Mouse (Mus musculus) stomach, embryonic 16.5 days (tissue): ENCODE measurements at regions not wholly inside any gene's neighbourhood (a gene's known extent, or its start where the extent isn't known, plus 50 kb on each side); places are given as distances from the start of the nearest gene placed in this dataset.

ENCODE experiments used
- ATAC-seq: fragments of 200-750 bp; cut with Nextera tagmentation; 2 replicates; pipeline ENCODE4 v1.8.0; 2017; ENCODE audit warnings: moderate number of reproducible peaks, moderate TSS enrichment; ENCODE audit not compliant: insufficient read depth, low FRiP score
- H3K27ac ChIP-seq: fragments of 300-500 bp; sonication (generic); 2 replicates; pipeline ENCODE4 v1.5.1; 2014; ENCODE audit warnings: low read length
- H3K27me3 ChIP-seq: fragments of 300-500 bp; sonication (generic); 2 replicates; pipeline ENCODE4 v1.6.1; 2014; ENCODE audit warnings: low read length, control low read depth, mixed read lengths; ENCODE audit not compliant: control insufficient read depth, insufficient read depth
- H3K36me3 ChIP-seq: fragments of 300-500 bp; sonication (generic); 2 replicates; pipeline ENCODE4 v1.6.1; 2014; ENCODE audit warnings: low read length; ENCODE audit not compliant: control insufficient read depth, insufficient read depth
- H3K4me1 ChIP-seq: fragments of 300-500 bp; sonication (generic); 2 replicates; pipeline ENCODE4 v1.6.1; 2014; ENCODE audit warnings: low read length, control low read depth, mixed read lengths; ENCODE audit not compliant: control insufficient read depth, insufficient read depth
- H3K4me2 ChIP-seq: fragments of 300-500 bp; sonication (generic); 2 replicates; pipeline ENCODE4 v1.6.1; 2014; ENCODE audit warnings: low read depth, low read length, mixed read lengths
- H3K4me3 ChIP-seq: fragments of 300-500 bp; sonication (generic); replicated peaks from 2 replicates; pipeline ENCODE4 v1.5.1; 2014; ENCODE audit warnings: mild to moderate bottlenecking, low read length
- H3K9ac ChIP-seq: fragments of 300-500 bp; sonication (generic); 2 replicates; pipeline ENCODE4 v1.6.1; 2014; ENCODE audit warnings: low read length
- H3K9me3 ChIP-seq: fragments of 300-500 bp; sonication (generic); replicated peaks from 2 replicates; pipeline ENCODE4 v1.6.1; 2016; ENCODE audit warnings: low read length, control low read depth; ENCODE audit not compliant: control insufficient read depth
- WGBS: fragments of 180-500 bp; shearing (Covaris S2); extraction: QIAGEN DNeasy Blood & Tissue Kit; methylation state at CpG from one replicate; pipeline ENCODE4 v1.1.7; 2014; 5-methylcytosine and 5-hydroxymethylcytosine counted together

DNA sequence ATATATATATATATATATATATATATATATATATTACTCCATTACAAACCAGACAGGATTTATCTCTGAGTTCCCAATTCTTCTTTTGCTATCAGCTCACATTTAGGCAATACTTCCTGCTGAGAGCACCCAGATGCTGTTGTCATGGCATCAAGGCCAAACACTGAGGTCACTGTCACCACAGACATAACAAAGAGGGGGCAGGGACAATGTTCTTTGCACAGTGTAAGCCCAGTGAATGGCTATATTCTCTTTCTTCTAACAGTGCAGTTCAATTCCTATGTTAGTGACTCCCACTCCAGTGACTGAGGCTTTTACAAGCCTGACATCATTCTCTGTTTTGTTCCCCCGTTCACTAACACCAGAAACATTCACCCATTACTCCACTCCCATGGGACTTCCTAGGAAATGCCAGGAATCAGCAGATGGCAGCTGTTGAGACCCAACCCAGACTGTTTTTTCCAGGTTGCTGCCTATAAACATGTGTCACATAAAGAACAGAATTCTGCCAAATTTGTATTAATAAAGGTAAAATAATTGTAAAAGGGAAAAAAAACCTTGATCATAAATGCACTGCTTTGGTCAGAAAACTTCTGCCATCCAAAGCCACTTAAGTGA is 289.5 kb downstream of the Slc22a22 start:
- no peak overlapping the region for H3K27ac ChIP-seq
- H3K27me3 ChIP-seq = no peaks in the 10 kb centered on the region
- H3K4me1 ChIP-seq = no peaks in the 10 kb centered on the region
- ATAC-seq = no peak
- H3K4me2 ChIP-seq = no peak overlapping the region
- H3K36me3 ChIP-seq = no peaks in the 10 kb centered on the region
- WGBS = 60% methylated on average over 1 of the region's 1 CpGs
- no peak overlapping the region for H3K9ac ChIP-seq
- H3K4me3 ChIP-seq = no peak overlapping the region
- no peaks in the 10 kb centered on the region for H3K9me3 ChIP-seq

DNA sequence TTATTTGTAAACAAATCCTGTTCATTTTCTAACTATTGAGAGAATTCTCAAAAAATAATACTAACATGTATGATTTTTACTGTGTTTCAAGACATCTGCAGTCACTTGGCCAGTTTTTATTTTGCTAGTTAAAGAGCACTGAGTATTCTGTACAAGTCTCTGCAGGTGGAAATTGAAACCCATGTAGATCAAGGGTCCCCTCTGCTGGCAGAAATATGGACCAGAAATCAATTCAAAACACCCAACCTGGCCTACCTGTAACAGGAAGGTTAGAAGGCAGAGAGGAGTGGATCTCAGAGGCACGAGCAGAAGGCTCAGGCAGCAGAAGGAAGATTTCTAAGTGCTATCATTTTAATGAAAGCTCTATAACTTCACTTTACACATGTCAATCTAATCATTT is 298.3 kb downstream of the Slc22a22 start:
- Histone ChIP-seq H3K4me1 (no peaks in the 10 kb centered on the region), H3K9me3 (no peaks in the 10 kb centered on the region), H3K27ac (no peak overlapping the region), H3K4me3 (no peak overlapping the region), H3K9ac (no peak overlapping the region), H3K27me3 (no peaks in the 10 kb centered on the region), H3K4me2 (no peak overlapping the region), H3K36me3 (no peaks in the 10 kb centered on the region)
- WGBS = 37% methylated on average over 1 of the region's 1 CpGs
- no peak for ATAC-seq

DNA sequence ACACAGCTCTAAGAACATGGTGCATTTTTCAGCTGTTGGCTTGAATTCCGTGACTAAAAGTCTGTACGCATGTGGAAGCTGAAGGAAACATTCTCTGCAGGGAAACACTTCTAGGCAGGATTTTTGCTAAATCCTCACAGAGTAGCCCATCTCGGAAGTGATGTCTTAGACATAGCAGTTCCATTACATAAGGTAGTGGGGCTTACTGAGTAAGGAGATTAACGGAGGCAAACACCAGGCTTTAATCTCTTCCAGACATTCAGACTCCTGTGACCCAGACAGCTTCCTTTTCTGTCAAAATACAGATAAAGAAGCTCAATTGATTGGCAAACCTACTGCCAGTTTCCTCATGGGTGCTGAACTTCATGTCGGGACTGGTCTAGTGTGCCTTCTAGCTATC is 304.7 kb downstream of the Slc22a22 start:
- H3K4me1 ChIP-seq = no peaks in the 10 kb centered on the region
- 34% methylated on average over 5 of the region's 5 CpGs for WGBS

DNA sequence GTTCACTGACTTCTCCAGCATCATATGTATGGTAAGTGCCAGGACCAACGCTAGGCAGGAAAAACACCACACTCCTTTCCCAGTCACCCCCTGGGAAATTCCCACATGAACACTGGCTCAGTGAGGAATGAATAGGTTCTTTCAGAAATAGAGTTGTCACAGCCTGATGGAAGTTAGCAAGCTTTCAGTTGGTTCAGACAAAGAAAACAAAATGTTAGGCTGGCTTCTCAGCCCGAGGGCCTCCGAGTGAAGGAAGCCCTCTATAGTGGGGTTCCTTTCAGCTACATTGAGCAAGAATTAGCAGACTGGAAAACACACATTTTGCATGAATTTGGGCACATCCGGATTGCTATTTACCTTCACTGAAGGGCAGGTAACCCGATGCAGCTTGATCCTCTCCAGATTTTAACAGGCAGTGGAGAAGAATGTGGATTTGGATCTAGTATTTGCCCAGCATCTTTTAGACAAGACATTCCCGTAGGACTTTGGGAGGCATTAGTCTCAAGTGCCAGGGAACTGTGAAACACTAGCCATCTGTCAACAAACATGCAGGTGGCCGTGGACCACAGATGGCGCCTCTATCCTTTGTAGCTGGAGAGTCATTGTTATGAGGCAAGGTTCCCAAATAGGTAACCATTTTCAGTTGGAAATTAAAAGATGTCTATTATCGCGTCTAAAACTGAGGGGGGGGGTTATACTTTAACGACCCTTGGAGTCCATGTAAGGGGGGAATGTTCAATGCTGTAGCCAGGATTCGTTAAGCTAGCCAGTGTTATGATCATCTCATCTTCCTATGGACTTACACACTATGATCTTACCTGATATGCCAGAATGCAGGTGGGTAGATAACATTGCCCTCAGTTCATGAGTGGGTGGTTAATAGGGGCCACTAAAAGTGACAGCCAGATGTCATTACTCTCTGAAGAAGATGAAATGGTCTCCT is 314.8 kb downstream of the Slc22a22 start:
- ATAC-seq = no peak
- Histone ChIP-seq H3K4me2 (no peak overlapping the region), H3K27ac (no peak overlapping the region), H3K4me3 (no peak overlapping the region), H3K27me3 (no peaks in the 10 kb centered on the region), H3K9ac (no peak overlapping the region), H3K36me3 (no peaks in the 10 kb centered on the region), H3K4me1 (no peaks in the 10 kb centered on the region), H3K9me3 (no peaks in the 10 kb centered on the region)
- WGBS = 63% methylated on average over 12 of the region's 12 CpGs

More for the DNA sequence above, 304.7 kb downstream of the Slc22a22 start:
- Histone ChIP-seq H3K4me3 (no peak overlapping the region), H3K4me2 (no peak overlapping the region), H3K36me3 (no peaks in the 10 kb centered on the region), H3K9ac (no peak overlapping the region), H3K27me3 (no peaks in the 10 kb centered on the region), H3K9me3 (no peaks in the 10 kb centered on the region), H3K27ac (no peak overlapping the region)
- no peak for ATAC-seq

DNA sequence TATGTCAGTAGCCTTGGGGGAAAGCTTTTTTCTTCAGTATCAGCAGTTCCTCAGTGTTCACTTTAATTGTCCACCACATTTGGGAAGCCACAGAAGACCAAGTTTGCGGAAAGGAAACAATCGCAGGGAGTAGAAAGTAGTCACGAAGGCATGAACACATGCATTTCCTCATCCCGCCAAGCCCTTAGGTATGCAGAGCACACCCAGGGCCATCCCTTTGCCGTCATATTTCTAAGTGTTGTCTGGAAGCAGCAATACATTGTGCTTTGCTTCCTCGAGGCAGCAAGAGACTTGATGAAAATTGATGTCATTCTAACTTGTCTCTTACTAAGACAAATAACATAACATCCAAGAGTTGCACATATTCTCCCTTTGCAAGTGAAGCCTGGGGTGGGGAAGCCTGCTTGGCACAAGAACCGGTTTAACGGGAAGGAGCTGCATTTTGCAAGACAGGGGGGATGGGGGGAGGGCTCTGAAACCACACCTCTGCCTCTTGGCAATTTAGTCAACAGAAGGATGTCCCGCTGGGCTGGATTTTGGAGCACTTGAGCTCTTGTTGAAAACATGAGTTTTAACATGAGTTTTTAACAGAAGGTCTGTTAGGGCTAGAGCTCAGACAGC is 337.2 kb downstream of the Slc22a22 start:
- Histone ChIP-seq H3K4me2 (0 out of 2 replicates have a peak overlapping the region, but pooled peaks have one; percentile 20), H3K36me3 (no peaks in the 10 kb centered on the region), H3K4me1 (no peaks in the 10 kb centered on the region), H3K4me3 (no peak overlapping the region), H3K9ac (no peak overlapping the region), H3K27me3 (no peaks in the 10 kb centered on the region), H3K27ac (no peak overlapping the region), H3K9me3 (no peaks in the 10 kb centered on the region)
- 18% methylated on average over 9 of the region's 9 CpGs for WGBS
- ATAC-seq = peak; percentile 64; the same call in 1 of the 2 replicates

DNA sequence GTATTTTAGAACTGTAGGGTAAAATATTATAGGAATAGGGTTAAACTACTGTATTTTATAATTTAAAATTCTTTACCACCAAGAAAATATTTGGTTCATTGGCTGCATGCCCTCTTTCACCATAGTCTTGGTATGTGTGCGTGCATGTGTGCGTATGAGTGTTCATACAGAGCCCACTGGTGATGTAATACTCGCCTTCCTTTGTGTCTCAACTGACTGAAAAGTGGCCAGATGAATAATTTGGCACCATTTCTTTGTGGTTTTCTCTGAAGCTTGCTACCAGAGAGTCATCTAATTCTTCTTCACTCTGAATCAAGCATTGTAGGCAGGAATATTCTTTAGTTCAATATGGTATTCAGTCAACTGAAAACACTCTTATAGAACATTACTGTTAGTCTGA is 372.7 kb downstream of the Slc22a22 start:
- H3K27ac ChIP-seq = no peak overlapping the region
- no peak overlapping the region for H3K4me3 ChIP-seq
- H3K4me1 ChIP-seq = no peaks in the 10 kb centered on the region
- no peaks in the 10 kb centered on the region for H3K36me3 ChIP-seq
- H3K9me3 ChIP-seq = no peaks in the 10 kb centered on the region
- 66% methylated on average over 3 of the region's 3 CpGs for WGBS
- ATAC-seq = no peak
- H3K9ac ChIP-seq = no peak overlapping the region
- no peak overlapping the region for H3K4me2 ChIP-seq
- H3K27me3 ChIP-seq = no peaks in the 10 kb centered on the region

DNA sequence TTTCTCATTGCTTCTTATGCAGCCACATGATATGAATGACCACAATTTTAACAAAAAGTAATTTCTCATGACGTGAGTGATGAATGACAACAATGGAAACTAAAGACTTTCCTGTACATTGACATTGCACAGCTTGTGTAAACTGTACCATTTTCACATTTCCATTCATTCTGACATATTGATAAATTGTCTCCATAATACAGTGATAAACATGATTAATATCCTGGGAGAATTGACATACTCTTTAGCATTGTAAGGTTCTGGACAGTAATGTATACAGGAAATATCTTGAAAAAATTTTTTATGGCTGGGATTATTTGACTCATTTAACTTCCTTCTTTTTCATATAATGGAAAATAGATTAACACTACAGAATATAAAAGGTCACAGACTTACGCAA is 380.1 kb downstream of the Slc22a22 start:
- Histone ChIP-seq H3K9me3 (no peaks in the 10 kb centered on the region), H3K4me2 (no peak overlapping the region), H3K4me3 (no peak overlapping the region), H3K36me3 (no peaks in the 10 kb centered on the region), H3K4me1 (no peaks in the 10 kb centered on the region), H3K9ac (no peak overlapping the region), H3K27me3 (no peaks in the 10 kb centered on the region), H3K27ac (no peak overlapping the region)
- 36% methylated on average over 2 of the region's 2 CpGs for WGBS
- peak; percentile 82 for ATAC-seq

DNA sequence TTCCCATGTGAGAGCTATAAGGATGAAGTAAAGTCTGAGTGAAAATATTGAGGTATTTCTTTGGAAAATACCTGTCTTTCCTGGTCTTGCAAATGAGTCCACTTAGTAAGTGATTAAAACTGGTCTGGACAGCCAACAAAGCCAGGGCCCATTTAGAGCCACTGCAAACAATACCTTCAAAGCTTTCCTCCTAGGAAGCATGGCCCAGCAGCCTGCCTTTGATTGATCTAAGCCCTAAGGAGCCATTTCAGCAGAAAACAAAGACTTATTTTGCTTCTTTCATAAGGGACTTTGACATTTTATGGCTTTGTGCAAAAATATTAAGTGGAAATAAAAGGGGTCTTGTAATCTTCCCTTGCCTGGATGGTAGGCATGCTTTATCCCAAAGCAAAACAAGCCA is 397.6 kb downstream of the Slc22a22 start:
- Histone ChIP-seq H3K27ac (no peak overlapping the region), H3K4me2 (no peak overlapping the region), H3K36me3 (no peaks in the 10 kb centered on the region), H3K27me3 (no peaks in the 10 kb centered on the region), H3K4me1 (no peaks in the 10 kb centered on the region), H3K9me3 (no peaks in the 10 kb centered on the region), H3K4me3 (no peak overlapping the region), H3K9ac (no peak overlapping the region)
- ATAC-seq = no peak

DNA sequence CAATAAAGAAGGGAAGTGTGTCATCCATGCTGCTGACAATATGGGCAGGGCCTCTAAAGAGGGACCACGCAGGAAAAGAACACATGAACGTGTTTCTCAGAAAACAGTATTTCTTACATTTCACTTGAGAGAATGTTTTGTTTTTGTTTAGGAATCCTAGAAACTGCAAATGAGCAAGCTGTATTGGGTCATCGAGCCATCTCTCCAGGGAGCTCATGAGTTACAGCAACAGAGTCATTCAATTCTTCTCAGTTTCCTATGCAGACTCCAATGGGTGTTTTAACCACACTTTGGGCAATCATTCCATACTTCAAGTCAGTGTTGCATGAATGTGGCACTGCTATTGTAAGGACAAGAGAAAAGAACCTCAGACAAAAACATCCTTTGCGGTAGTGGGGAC is 403.6 kb downstream of the Slc22a22 start:
- Histone ChIP-seq H3K36me3 (no peaks in the 10 kb centered on the region), H3K27ac (no peak overlapping the region), H3K4me3 (no peak overlapping the region), H3K9me3 (no peaks in the 10 kb centered on the region), H3K27me3 (no peaks in the 10 kb centered on the region), H3K4me2 (no peak overlapping the region), H3K9ac (no peak overlapping the region), H3K4me1 (no peaks in the 10 kb centered on the region)
- WGBS = 88% methylated on average over 4 of the region's 4 CpGs
- ATAC-seq = no peak
